Mouse (Mus musculus) forebrain, embryonic 16.5 days (tissue): ENCODE results near the gene Anapc11. TPM values are rescaled to one million over a fixed set of nuclear protein-coding genes. Genes with fewer than 3 reads are reported as not detected.
A peak's percentile ranks its signal among the peaks of the same experiment; 100 is the strongest.

Experiments
- ATAC-seq: fragments of 200-750 bp; cut with Nextera tagmentation; 2 replicates; pipeline ENCODE4 v1.8.0; 2017; ENCODE audit warnings: mild to moderate bottlenecking, moderate library complexity
- H3K27ac ChIP-seq: fragments of 300-500 bp; sonication (generic); 2 replicates; pipeline ENCODE4 v1.5.1; 2014; ENCODE audit warnings: low read length, control low read depth
- H3K27me3 ChIP-seq: fragments of 300-500 bp; sonication (generic); replicated peaks from 2 replicates; pipeline ENCODE4 v1.6.1; 2014; ENCODE audit warnings: low read length; ENCODE audit not compliant: control insufficient read depth, insufficient read depth
- H3K36me3 ChIP-seq: fragments of 300-500 bp; sonication (generic); 2 replicates; pipeline ENCODE4 v1.6.1; 2014; ENCODE audit not compliant: control insufficient read depth, insufficient read depth
- H3K4me1 ChIP-seq: fragments of 300-500 bp; sonication (generic); replicated peaks from 2 replicates; pipeline ENCODE4 v1.6.1; 2014; ENCODE audit warnings: low read length; ENCODE audit not compliant: control insufficient read depth, insufficient read depth
- H3K4me2 ChIP-seq: fragments of 300-500 bp; sonication (generic); 2 replicates; pipeline ENCODE4 v1.6.1; 2014; ENCODE audit warnings: mild to moderate bottlenecking, low read length, control low read depth
- H3K4me3 ChIP-seq: fragments of 300-500 bp; sonication (generic); replicated peaks from 2 replicates; pipeline ENCODE4 v1.5.1; 2014; ENCODE audit warnings: mild to moderate bottlenecking, low read length, control low read depth
- H3K9ac ChIP-seq: fragments of 300-500 bp; sonication (generic); replicated peaks from 2 replicates; pipeline ENCODE4 v1.6.1; 2014; ENCODE audit warnings: low read depth, low read length, control low read depth
- H3K9me3 ChIP-seq: fragments of 300-500 bp; sonication (generic); 2 replicates; pipeline ENCODE4 v1.6.1; 2016; ENCODE audit warnings: low read length; ENCODE audit not compliant: control insufficient read depth
- WGBS: fragments of 180-500 bp; shearing (Covaris S2); extraction: QIAGEN DNeasy Blood & Tissue Kit; methylation state at CpG from one replicate; pipeline ENCODE4 v1.1.7; 2014; 5-methylcytosine and 5-hydroxymethylcytosine counted together
- polyA plus RNA-seq: library from polyadenylated mRNA; unstranded; fragments of >200 nt; fragmentation: Nextera tagmentation; extraction: Ambion mirVana; gene quantifications from 2 replicates; pipeline ENCODE4 v1.2.1, GENCODE M21; 2015

Anapc11 gene
- polyA plus RNA-seq, 1 experiment from 2014 or later = 192 TPM

GRCm38 (mm10) chr11:120597240-120598235, 683 bp upstream of the Anapc11 start:
- H3K4me2 ChIP-seq = peak overlapping the region; percentile 73
- no peaks in the 10 kb centered on the region for H3K9me3 ChIP-seq
- no peaks in the 10 kb centered on the region for H3K27me3 ChIP-seq
- WGBS = 4% methylated on average over 83 of the region's 99 CpGs
- peak; percentile 50 for ATAC-seq
- H3K9ac ChIP-seq = peak overlapping the region; percentile 94
- H3K4me3 ChIP-seq = peak overlapping the region; percentile 93
- H3K4me1 ChIP-seq = peaks cover 25% of the 10 kb centered on the region
- peaks cover 27% of the 10 kb centered on the region for H3K36me3 ChIP-seq
- H3K27ac ChIP-seq = peak overlapping the region; percentile 77

- peaks cover 25% of the 10 kb centered on the region for H3K4me1 ChIP-seq
- no peaks in the 10 kb centered on the region for H3K9me3 ChIP-seq
- no peak for ATAC-seq
- H3K27ac ChIP-seq = peak overlapping the region; percentile 78; the same call in 1 of the 2 replicates
- no peaks in the 10 kb centered on the region for H3K27me3 ChIP-seq
- WGBS = 46% methylated on average over 17 of the region's 17 CpGs
- H3K9ac ChIP-seq = peak overlapping the region; percentile 65
- H3K4me2 ChIP-seq = peak overlapping the region; percentile 85
- H3K4me3 ChIP-seq = peak overlapping the region; percentile 93
- H3K36me3 ChIP-seq = peaks cover 20% of the 10 kb centered on the region
These were observed 849 bp downstream of the Anapc11 start for GRCm38 (mm10) chr11:120598990-120599549.

- no peak for ATAC-seq
- peaks cover 15% of the 10 kb centered on the region for H3K36me3 ChIP-seq
These were observed 2.5 kb downstream of the Anapc11 start for GRCm38 (mm10) chr11:120600716-120601115.

GRCm38 (mm10) chr11:120603545-120603944, 5.3 kb downstream of the Anapc11 start:
- no peak overlapping the region for H3K27ac ChIP-seq
- no peak overlapping the region for H3K4me3 ChIP-seq
- peaks cover 17% of the 10 kb centered on the region for H3K36me3 ChIP-seq
- H3K4me2 ChIP-seq = no peak overlapping the region
- no peaks in the 10 kb centered on the region for H3K9me3 ChIP-seq
- H3K27me3 ChIP-seq = no peaks in the 10 kb centered on the region
- no peak for ATAC-seq
- peaks cover 19% of the 10 kb centered on the region for H3K4me1 ChIP-seq
- 85% methylated on average over 2 of the region's 2 CpGs for WGBS
- H3K9ac ChIP-seq = no peak overlapping the region

More at GRCm38 (mm10) chr11:120600716-120601115, 2.5 kb downstream of the Anapc11 start:
- Histone ChIP-seq H3K27me3 (no peaks in the 10 kb centered on the region), H3K9me3 (no peaks in the 10 kb centered on the region), H3K4me2 (no peak overlapping the region), H3K4me3 (no peak overlapping the region), H3K27ac (no peak overlapping the region), H3K9ac (no peak overlapping the region), H3K4me1 (peaks cover 25% of the 10 kb centered on the region)
- 95% methylated on average over 3 of the region's 3 CpGs for WGBS

GRCm38 (mm10) chr11:120605667-120606066, 7.4 kb downstream of the Anapc11 start:
- ATAC-seq = no peak
- no peak overlapping the region for H3K9ac ChIP-seq
- H3K4me2 ChIP-seq = no peak overlapping the region
- H3K4me1 ChIP-seq = peaks cover 8% of the 10 kb centered on the region; the same call in 1 of the 2 replicates
- H3K27me3 ChIP-seq = peaks cover 3% of the 10 kb centered on the region
- no peak overlapping the region for H3K27ac ChIP-seq
- H3K36me3 ChIP-seq = peaks cover 21% of the 10 kb centered on the region
- WGBS = 83% methylated on average over 7 of the region's 7 CpGs
- no peak overlapping the region for H3K4me3 ChIP-seq
- H3K9me3 ChIP-seq = no peaks in the 10 kb centered on the region

GRCm38 (mm10) chr11:120606764-120607163, 8.5 kb downstream of the Anapc11 start:
- no peak overlapping the region for H3K27ac ChIP-seq
- 74% methylated on average over 4 of the region's 4 CpGs for WGBS
- H3K9me3 ChIP-seq = no peaks in the 10 kb centered on the region
- H3K4me2 ChIP-seq = no peak overlapping the region
- no peak overlapping the region for H3K9ac ChIP-seq
- H3K27me3 ChIP-seq = peaks cover 3% of the 10 kb centered on the region
- peaks cover 30% of the 10 kb centered on the region for H3K36me3 ChIP-seq
- ATAC-seq = no peak
- H3K4me3 ChIP-seq = no peak overlapping the region
- H3K4me1 ChIP-seq = peaks cover 8% of the 10 kb centered on the region; the same call in 1 of the 2 replicates

GRCm38 (mm10) chr11:120608241-120609034, 10.2 kb downstream of the Anapc11 start, which contains the start of gene Npb:
Gene Npb (plus strand): TSS chr11:120608477.
- H3K36me3 ChIP-seq = peaks cover 28% of the 10 kb centered on the region

GRCm38 (mm10) chr11:120609250-120609649, 11.0 kb downstream of the Anapc11 start:
- H3K9ac ChIP-seq = no peak overlapping the region
- WGBS = 43% methylated on average over 7 of the region's 8 CpGs

More at GRCm38 (mm10) chr11:120608241-120609034, 10.2 kb downstream of the Anapc11 start, which contains the start of gene Npb:
- Histone ChIP-seq H3K27me3 (peaks cover 3% of the 10 kb centered on the region), H3K9ac (peak within 1 kb of the TSS; percentile 32), H3K4me3 (peak within 1 kb of the TSS; percentile 5; the same call in 1 of the 2 replicates), H3K4me2 (peak within 1 kb of the TSS; percentile 37), H3K27ac (no peak within 1 kb of the TSS), H3K9me3 (no peaks in the 10 kb centered on the region), H3K4me1 (peaks cover 8% of the 10 kb centered on the region; the same call in 1 of the 2 replicates)
- 7% methylated on average over 45 of the region's 45 CpGs for WGBS
- no peak for ATAC-seq

More at GRCm38 (mm10) chr11:120609250-120609649, 11.0 kb downstream of the Anapc11 start:
- H3K4me1 ChIP-seq = peaks cover 8% of the 10 kb centered on the region; the same call in 1 of the 2 replicates
- H3K27ac ChIP-seq = no peak overlapping the region
- peaks cover 3% of the 10 kb centered on the region for H3K27me3 ChIP-seq
- no peak; the same call in 1 of the 2 replicates for ATAC-seq
- H3K9me3 ChIP-seq = no peaks in the 10 kb centered on the region
- peaks cover 25% of the 10 kb centered on the region for H3K36me3 ChIP-seq
- H3K4me2 ChIP-seq = no peak overlapping the region
- no peak overlapping the region for H3K4me3 ChIP-seq
